Mouse (Mus musculus): ENCODE data around the gene Smndc1. TPM values are rescaled to one million over a fixed set of nuclear protein-coding genes. Genes with fewer than 3 reads are reported as not detected.

Smndc1 gene
- polyA plus RNA-seq, 1 experiment from 2014 or later = 42.0 TPM

- H3K27me3 ChIP-seq (ENCODE audit: control insufficient read depth, insufficient read depth, low read length) = no peaks in the 10 kb centered on the region
- 80% methylated on average over 11 of the region's 11 CpGs for WGBS
- 0 out of 2 replicates have a peak, but pooled peaks cover 10% of the 10 kb centered on the region for H3K4me1 ChIP-seq (ENCODE audit: control insufficient read depth, insufficient read depth, low read length)
- DNase-seq (no peak), ATAC-seq (ENCODE audit: low FRiP score, low TSS enrichment) (no peak)
- no peaks in the 10 kb centered on the region for H3K9me3 ChIP-seq (ENCODE audit: control insufficient read depth, low read length)
- H3K36me3 ChIP-seq (ENCODE audit: control insufficient read depth, insufficient read depth, low read length) = 0 out of 2 replicates have a peak, but pooled peaks cover 3% of the 10 kb centered on the region
- H3K4me3 ChIP-seq (replicated peaks; ENCODE audit: low read depth, low read length) = no peak overlapping the region
- no peak overlapping the region for H3K27ac ChIP-seq (replicated peaks; ENCODE audit: low read depth, low read length)
- H3K4me2 ChIP-seq (ENCODE audit: low read length) = no peak overlapping the region
- no peak overlapping the region for H3K9ac ChIP-seq (replicated peaks; ENCODE audit: low read length)
Measured at GRCm38 (mm10) chr19:53366057-53366775, 24.2 kb downstream of the Smndc1 start.

GRCm38 (mm10) chr19:53364963-53365362 lies 25.4 kb downstream of the Smndc1 start:
- peak; percentile 75 for DNase-seq
- Histone ChIP-seq H3K4me3 (replicated peaks; ENCODE audit: low read depth, low read length) (no peak overlapping the region), H3K9ac (replicated peaks; ENCODE audit: low read length) (no peak overlapping the region), H3K9me3 (ENCODE audit: control insufficient read depth, low read length) (no peaks in the 10 kb centered on the region), H3K27me3 (ENCODE audit: control insufficient read depth, insufficient read depth, low read length) (no peaks in the 10 kb centered on the region), H3K4me2 (ENCODE audit: low read length) (no peak overlapping the region), H3K4me1 (ENCODE audit: control insufficient read depth, insufficient read depth, low read length) (peaks cover 10% of the 10 kb centered on the region; the same call in 1 of the 2 replicates), H3K36me3 (ENCODE audit: control insufficient read depth, insufficient read depth, low read length) (no peaks in the 10 kb centered on the region), H3K27ac (replicated peaks; ENCODE audit: low read depth, low read length) (no peak overlapping the region)
- ATAC-seq (ENCODE audit: low FRiP score, low TSS enrichment) = no peak
- WGBS = 33% methylated on average over 9 of the region's 9 CpGs

DNA sequence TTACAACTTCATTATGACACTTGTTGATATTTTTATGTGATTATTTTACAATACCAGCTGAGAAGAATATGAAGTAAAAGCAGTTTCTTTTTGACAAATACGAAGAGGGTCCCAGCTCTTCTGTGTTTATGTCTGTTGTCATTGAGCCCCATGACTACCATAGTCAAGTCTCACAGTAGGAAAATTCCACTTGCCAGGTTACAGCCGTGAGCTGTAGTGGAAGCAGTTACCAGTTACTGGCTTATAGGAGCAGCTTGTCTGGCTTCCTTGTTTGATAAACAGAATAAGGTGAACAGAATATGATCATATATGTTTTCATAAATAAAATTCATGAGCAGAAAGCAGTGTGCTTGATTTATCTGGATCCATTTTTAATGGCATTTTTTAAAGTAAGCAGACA lies 25.8 kb downstream of the Smndc1 start:
- ATAC-seq (ENCODE audit: low FRiP score, low TSS enrichment) (no peak), DNase-seq (no peak)
- 70% methylated on average over 2 of the region's 2 CpGs for WGBS
- no peak overlapping the region for H3K4me2 ChIP-seq (ENCODE audit: low read length)
- H3K9me3 ChIP-seq (ENCODE audit: control insufficient read depth, low read length) = no peaks in the 10 kb centered on the region
- no peak overlapping the region for H3K27ac ChIP-seq (replicated peaks; ENCODE audit: low read depth, low read length)
- H3K27me3 ChIP-seq (ENCODE audit: control insufficient read depth, insufficient read depth, low read length) = no peaks in the 10 kb centered on the region
- H3K4me3 ChIP-seq (replicated peaks; ENCODE audit: low read depth, low read length) = no peak overlapping the region
- no peaks in the 10 kb centered on the region for H3K36me3 ChIP-seq (ENCODE audit: control insufficient read depth, insufficient read depth, low read length)
- H3K4me1 ChIP-seq (ENCODE audit: control insufficient read depth, insufficient read depth, low read length) = peaks cover 14% of the 10 kb centered on the region; the same call in 1 of the 2 replicates
- H3K9ac ChIP-seq (replicated peaks; ENCODE audit: low read length) = no peak overlapping the region

DNA sequence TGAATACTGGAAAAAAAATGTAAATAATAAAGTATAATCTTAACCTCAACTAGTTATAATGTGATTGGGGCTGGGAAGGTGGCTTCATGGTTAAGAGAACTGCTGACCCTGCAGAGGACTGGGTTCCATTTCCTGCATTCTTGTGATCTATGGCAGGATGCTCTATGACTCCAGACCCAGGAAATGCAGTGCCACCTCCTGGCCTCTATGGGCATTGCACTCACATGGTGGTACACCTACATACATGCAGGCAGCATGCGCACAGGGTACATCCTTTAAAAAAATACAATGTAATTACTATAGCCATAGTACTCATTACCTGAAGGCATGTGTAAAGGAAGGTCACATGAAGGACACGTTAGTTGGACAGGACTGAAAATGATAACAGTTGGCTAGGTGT lies 27.4 kb downstream of the Smndc1 start:
- Histone ChIP-seq H3K36me3 (ENCODE audit: control insufficient read depth, insufficient read depth, low read length) (no peaks in the 10 kb centered on the region), H3K9me3 (ENCODE audit: control insufficient read depth, low read length) (no peaks in the 10 kb centered on the region), H3K27me3 (ENCODE audit: control insufficient read depth, insufficient read depth, low read length) (no peaks in the 10 kb centered on the region), H3K4me2 (ENCODE audit: low read length) (no peak overlapping the region), H3K9ac (replicated peaks; ENCODE audit: low read length) (no peak overlapping the region), H3K27ac (replicated peaks; ENCODE audit: low read depth, low read length) (no peak overlapping the region), H3K4me1 (ENCODE audit: control insufficient read depth, insufficient read depth, low read length) (peaks cover 18% of the 10 kb centered on the region; the same call in 1 of the 2 replicates), H3K4me3 (replicated peaks; ENCODE audit: low read depth, low read length) (no peak overlapping the region)
- peak; percentile 39 for DNase-seq
- no peak for ATAC-seq (ENCODE audit: low FRiP score, low TSS enrichment)
- 50% methylated on average over 2 of the region's 2 CpGs for WGBS

DNA sequence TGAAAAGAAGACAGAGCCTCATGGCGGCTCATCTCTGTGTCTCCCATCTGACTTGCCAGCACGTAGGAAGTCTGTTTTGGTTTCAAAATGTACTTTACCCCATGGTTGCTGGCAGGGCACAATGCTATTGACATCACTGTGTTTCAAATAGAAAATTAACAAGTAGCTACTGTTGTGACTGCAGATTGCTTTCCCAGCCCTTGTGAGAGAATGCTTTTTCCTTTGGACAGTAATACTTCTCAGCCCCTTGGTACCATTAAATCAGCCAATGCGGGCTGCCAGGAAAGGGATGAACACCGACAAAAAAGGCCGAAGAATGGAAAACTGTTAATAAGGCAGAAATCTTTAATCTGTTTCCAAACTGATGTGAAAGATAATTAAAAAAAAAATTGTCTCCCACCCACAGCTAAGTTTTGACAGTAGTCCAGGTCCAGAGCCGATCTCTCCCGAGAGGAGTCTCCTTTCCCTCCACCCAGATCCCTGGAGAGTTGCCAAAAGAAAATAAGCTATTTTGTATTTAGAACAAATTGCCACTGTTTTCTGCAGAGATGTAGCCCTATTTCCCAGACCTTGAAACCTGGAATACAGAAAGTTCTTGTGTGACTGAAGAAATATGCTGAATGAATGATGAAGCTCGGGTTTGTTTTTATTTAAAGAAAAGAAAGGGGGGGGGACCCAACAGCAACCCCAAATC lies 30.0 kb downstream of the Smndc1 start:
- WGBS = 56% methylated on average over 8 of the region's 8 CpGs
- H3K27ac ChIP-seq (replicated peaks; ENCODE audit: low read depth, low read length) = peak overlapping the region; percentile 61
- no peaks in the 10 kb centered on the region for H3K9me3 ChIP-seq (ENCODE audit: control insufficient read depth, low read length)
- ATAC-seq (ENCODE audit: low FRiP score, low TSS enrichment) (no peak), DNase-seq (peak; percentile 64)
- peaks cover 8% of the 10 kb centered on the region; the same call in 1 of the 2 replicates for H3K4me1 ChIP-seq (ENCODE audit: control insufficient read depth, insufficient read depth, low read length)
- no peaks in the 10 kb centered on the region for H3K36me3 ChIP-seq (ENCODE audit: control insufficient read depth, insufficient read depth, low read length)
- peak overlapping the region; percentile 38; the same call in 1 of the 2 replicates for H3K4me2 ChIP-seq (ENCODE audit: low read length)
- H3K9ac ChIP-seq (replicated peaks; ENCODE audit: low read length) = no peak overlapping the region
- H3K27me3 ChIP-seq (ENCODE audit: control insufficient read depth, insufficient read depth, low read length) = no peaks in the 10 kb centered on the region
- H3K4me3 ChIP-seq (replicated peaks; ENCODE audit: low read depth, low read length) = no peak overlapping the region

- peak overlapping the region; percentile 38 for H3K4me2 ChIP-seq (ENCODE audit: low read length)
- H3K27me3 ChIP-seq (ENCODE audit: control insufficient read depth, insufficient read depth, low read length) = no peaks in the 10 kb centered on the region
- no peak overlapping the region for H3K9ac ChIP-seq (replicated peaks; ENCODE audit: low read length)
- no peaks in the 10 kb centered on the region for H3K9me3 ChIP-seq (ENCODE audit: control insufficient read depth, low read length)
- no peaks in the 10 kb centered on the region for H3K36me3 ChIP-seq (ENCODE audit: control insufficient read depth, insufficient read depth, low read length)
- peak overlapping the region; percentile 61 for H3K27ac ChIP-seq (replicated peaks; ENCODE audit: low read depth, low read length)
- peak; percentile 78 for DNase-seq
- no peak overlapping the region for H3K4me3 ChIP-seq (replicated peaks; ENCODE audit: low read depth, low read length)
- ATAC-seq (ENCODE audit: low FRiP score, low TSS enrichment) = peak; percentile 73
- peaks cover 8% of the 10 kb centered on the region; the same call in 1 of the 2 replicates for H3K4me1 ChIP-seq (ENCODE audit: control insufficient read depth, insufficient read depth, low read length)
- WGBS = 50% methylated on average over 22 of the region's 22 CpGs
Measured at GRCm38 (mm10) chr19:53359160-53360033, 31.0 kb downstream of the Smndc1 start.

- Histone ChIP-seq H3K4me1 (ENCODE audit: control insufficient read depth, insufficient read depth, low read length) (peaks cover 10% of the 10 kb centered on the region; the same call in 1 of the 2 replicates), H3K4me2 (ENCODE audit: low read length) (no peak overlapping the region), H3K27ac (replicated peaks; ENCODE audit: low read depth, low read length) (no peak overlapping the region; the same call in 1 of the 2 replicates), H3K9ac (replicated peaks; ENCODE audit: low read length) (no peak overlapping the region), H3K4me3 (replicated peaks; ENCODE audit: low read depth, low read length) (no peak overlapping the region), H3K27me3 (ENCODE audit: control insufficient read depth, insufficient read depth, low read length) (no peaks in the 10 kb centered on the region), H3K36me3 (ENCODE audit: control insufficient read depth, insufficient read depth, low read length) (peaks cover 5% of the 10 kb centered on the region), H3K9me3 (ENCODE audit: control insufficient read depth, low read length) (no peaks in the 10 kb centered on the region)
- ATAC-seq (ENCODE audit: low FRiP score, low TSS enrichment) (no peak), DNase-seq (no peak)
- 86% methylated on average over 16 of the region's 16 CpGs for WGBS
Measured at GRCm38 (mm10) chr19:53355065-53355464, 35.3 kb downstream of the Smndc1 start.

DNA sequence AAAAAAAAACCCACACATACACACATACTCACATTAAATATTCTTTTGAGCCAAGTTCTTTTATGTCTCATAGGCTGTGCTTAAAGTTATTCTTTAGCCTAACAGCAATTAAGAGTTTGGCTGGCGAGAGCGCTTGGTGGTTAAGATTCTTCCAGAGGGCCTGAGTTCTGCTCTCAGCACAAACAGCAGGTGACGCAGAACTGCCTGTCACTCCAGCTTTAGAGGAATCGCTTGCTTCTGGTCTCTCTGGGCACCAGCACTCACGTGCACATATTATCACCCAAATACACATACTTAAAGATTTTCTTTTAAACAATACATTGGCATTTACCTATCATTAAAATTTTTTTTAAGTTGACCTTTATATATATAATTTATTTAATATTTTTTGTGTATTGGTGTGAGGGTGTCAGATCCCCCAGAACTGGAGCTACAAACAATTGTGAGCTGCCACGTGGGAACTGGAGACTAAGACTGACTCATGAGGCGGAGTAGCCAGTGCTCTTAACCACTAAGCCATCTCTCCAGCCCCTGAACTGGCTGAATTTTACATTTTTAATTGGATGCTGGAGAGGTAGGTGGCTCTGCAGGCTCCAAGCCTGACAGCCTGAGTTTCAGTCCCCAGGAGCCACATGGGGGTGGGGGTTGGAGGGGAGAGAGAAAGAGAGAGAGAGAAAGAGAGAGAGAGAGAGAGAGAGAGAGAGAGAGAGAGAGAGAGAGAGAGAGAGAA lies 35.9 kb downstream of the Smndc1 start:
- H3K9me3 ChIP-seq (ENCODE audit: control insufficient read depth, low read length) = no peaks in the 10 kb centered on the region
- WGBS = 62% methylated on average over 7 of the region's 7 CpGs
- no peak overlapping the region; the same call in 1 of the 2 replicates for H3K27ac ChIP-seq (replicated peaks; ENCODE audit: low read depth, low read length)
- no peaks in the 10 kb centered on the region for H3K27me3 ChIP-seq (ENCODE audit: control insufficient read depth, insufficient read depth, low read length)
- H3K36me3 ChIP-seq (ENCODE audit: control insufficient read depth, insufficient read depth, low read length) = peaks cover 5% of the 10 kb centered on the region
- no peak for ATAC-seq (ENCODE audit: low FRiP score, low TSS enrichment)
- peaks cover 5% of the 10 kb centered on the region; the same call in 1 of the 2 replicates for H3K4me1 ChIP-seq (ENCODE audit: control insufficient read depth, insufficient read depth, low read length)
- no peak overlapping the region for H3K9ac ChIP-seq (replicated peaks; ENCODE audit: low read length)
- no peak overlapping the region for H3K4me3 ChIP-seq (replicated peaks; ENCODE audit: low read depth, low read length)
- DNase-seq = no peak
- H3K4me2 ChIP-seq (ENCODE audit: low read length) = no peak overlapping the region
